Comparison of ENCODE assay signal across 9 mouse cellular contexts in genomic region chr12:70131042-70131675, GRCm38 (mm10). TPM values are rescaled to one million over a fixed set of nuclear protein-coding genes. Genes with fewer than 3 reads are reported as not detected.
DNase-seq lines count a peak whose midpoint lies in the region; ATAC-seq and TF ChIP-seq lines count a peak whose summit lies in the region.
"Had no signal": no experiment of that assay in that cellular context is flagged by ENCODE, and none has a peak within 500 bp of the region (broad histone marks: within the 10 kb centered on the region; RNA-seq: fewer than 3 reads in every experiment).

No protein-coding gene starts in this region.

- TF ChIP-seq EP300 in heart, postnatal 0 days (IDR thresholded peaks at IDR 0.05; ENCODE audit: low read depth), result no peak

- H3K9ac ChIP-seq in heart, postnatal 0 days (replicated peaks; ENCODE audit: low read depth, low read length), result no peak overlapping the region
- H3K9ac ChIP-seq in hindbrain, embryonic 16.5 days (ENCODE audit: low read depth, low read length), result peak overlapping the region; percentile 50
- peak overlapping the region; percentile 52 for H3K9ac ChIP-seq in midbrain, embryonic 16.5 days (ENCODE audit: low read depth, low read length)

- no peaks in the 10 kb centered on the region for H3K9me3 ChIP-seq in heart, postnatal 0 days (replicated peaks; ENCODE audit: control insufficient read depth, low read length)
- H3K9me3 ChIP-seq in heart, embryonic 10.5 days, result no peaks in the 10 kb centered on the region
- no peaks in the 10 kb centered on the region for H3K9me3 ChIP-seq in hindbrain, embryonic 16.5 days (ENCODE audit: control insufficient read depth, low read length)
- no peaks in the 10 kb centered on the region for H3K9me3 ChIP-seq in midbrain, embryonic 16.5 days (replicated peaks; ENCODE audit: control insufficient read depth, low read length, poor library complexity, severe bottlenecking)
- H3K9me3 ChIP-seq: megakaryocyte, embryonic 14.5 days had no signal

- peak overlapping the region; percentile 17 for H3K4me3 ChIP-seq in heart, postnatal 0 days (ENCODE audit: low read depth, low read length)
- no peak overlapping the region for H3K4me3 ChIP-seq in heart, embryonic 10.5 days
- peak overlapping the region; percentile 32 for H3K4me3 ChIP-seq in hindbrain, embryonic 16.5 days (ENCODE audit: low read length)
- H3K4me3 ChIP-seq in midbrain, embryonic 16.5 days (ENCODE audit: low read depth, low read length), result peak overlapping the region; percentile 26
- H3K4me3 ChIP-seq: megakaryocyte, embryonic 14.5 days had no signal

- H3K4me1 ChIP-seq in heart, postnatal 0 days (ENCODE audit: control insufficient read depth, insufficient read depth), result no peaks in the 10 kb centered on the region
- H3K4me1 ChIP-seq in heart, embryonic 10.5 days, result peaks cover 10% of the 10 kb centered on the region; the same call in 1 of the 2 replicates
- peaks cover 2% of the 10 kb centered on the region; the same call in 1 of the 2 replicates for H3K4me1 ChIP-seq in hindbrain, embryonic 16.5 days (ENCODE audit: control insufficient read depth, insufficient read depth, low read depth, low read length)
- H3K4me1 ChIP-seq in midbrain, embryonic 16.5 days (ENCODE audit: control insufficient read depth, insufficient read depth, low read length), result peaks cover 7% of the 10 kb centered on the region; the same call in 1 of the 2 replicates

- no peak for ATAC-seq in heart, postnatal 0 days (ENCODE audit: insufficient read depth, low read depth)
- ATAC-seq in hindbrain, embryonic 16.5 days, result peak; percentile 37; the same call in 1 of the 2 replicates
- ATAC-seq in midbrain, embryonic 16.5 days, result no peak

- H3K36me3 ChIP-seq in heart, postnatal 0 days (replicated peaks; ENCODE audit: control insufficient read depth, insufficient read depth, low read length), result no peaks in the 10 kb centered on the region
- H3K36me3 ChIP-seq in heart, embryonic 10.5 days, result no peaks in the 10 kb centered on the region
- H3K36me3 ChIP-seq in hindbrain, embryonic 16.5 days (ENCODE audit: control insufficient read depth, insufficient read depth, low read length), result no peaks in the 10 kb centered on the region
- no peaks in the 10 kb centered on the region for H3K36me3 ChIP-seq in midbrain, embryonic 16.5 days (ENCODE audit: control insufficient read depth, insufficient read depth, low read length)

- no peaks in the 10 kb centered on the region for H3K27me3 ChIP-seq in heart, postnatal 0 days (ENCODE audit: control insufficient read depth, insufficient read depth, low read length)
- no peaks in the 10 kb centered on the region for H3K27me3 ChIP-seq in heart, embryonic 10.5 days (ENCODE audit: insufficient read depth, poor library complexity, severe bottlenecking)
- H3K27me3 ChIP-seq in hindbrain, embryonic 16.5 days (replicated peaks; ENCODE audit: control insufficient read depth, insufficient read depth, low read length), result no peaks in the 10 kb centered on the region
- H3K27me3 ChIP-seq in midbrain, embryonic 16.5 days (ENCODE audit: control insufficient read depth, insufficient read depth, low read depth, low read length), result no peaks in the 10 kb centered on the region
- H3K27me3 ChIP-seq: megakaryocyte, embryonic 14.5 days had no signal

- H3K4me2 ChIP-seq in heart, postnatal 0 days (ENCODE audit: low read depth, low read length), result peak overlapping the region; percentile 44
- peak overlapping the region; percentile 58 for H3K4me2 ChIP-seq in hindbrain, embryonic 16.5 days (ENCODE audit: low read length)
- H3K4me2 ChIP-seq in midbrain, embryonic 16.5 days (ENCODE audit: low read length), result peak overlapping the region; percentile 56

- no peak for DNase-seq in heart, postnatal 0 days (ENCODE audit: low spot score)
- no peak for DNase-seq in heart, embryonic 10.5 days (ENCODE audit: low spot score)
- DNase-seq in urinary bladder, postnatal 14 days (ENCODE audit: low spot score), result peak; percentile 25
- DNase-seq in urinary bladder, postnatal 4 days (ENCODE audit: low spot score in 2 of 2), result no peak
- no peak for DNase-seq in ovary, adult 18-20 months (ENCODE audit: low spot score)
- no peak for DNase-seq in spleen, postnatal 14 days (ENCODE audit: low spot score in 2 of 2)

- no peak overlapping the region for H3K27ac ChIP-seq in heart, postnatal 0 days (ENCODE audit: low read depth)
- H3K27ac ChIP-seq in heart, embryonic 10.5 days, result no peak overlapping the region
- H3K27ac ChIP-seq in hindbrain, embryonic 16.5 days (ENCODE audit: low read depth, low read length), result peak overlapping the region; percentile 59
- peak overlapping the region; percentile 78 for H3K27ac ChIP-seq in midbrain, embryonic 16.5 days (ENCODE audit: low read length)

- TF ChIP-seq CTCF in heart, postnatal 0 days (IDR thresholded peaks at IDR 0.05; ENCODE audit: low read depth), result no peak

- WGBS in heart, postnatal 0 days, result 52% methylated on average over 20 of the region's 20 CpGs
- WGBS in heart, embryonic 10.5 days, result 53% methylated on average over 20 of the region's 20 CpGs
- WGBS in hindbrain, embryonic 16.5 days, result 30% methylated on average over 20 of the region's 20 CpGs
- 29% methylated on average over 20 of the region's 20 CpGs for WGBS in midbrain, embryonic 16.5 days

RNA-seq across cellular contexts. Expression of gene Nin, which starts 17.6 kb away (rescaled TPM):
- total RNA-seq in heart, postnatal 0 days (2014; rRNA removed; ENCODE audit: low replicate concordance), result 9.8 and 15.3 TPM in 2 replicates
- 4.3 and 5.1 TPM in 2 replicates for polyA plus RNA-seq in heart, postnatal 0 days (2015; fragmentation: Nextera tagmentation; extraction: Ambion mirVana)
- polyA plus RNA-seq in heart, embryonic 10.5 days (2016; fragmentation: Nextera tagmentation; extraction: Ambion mirVana), result 5.9 and 9.1 TPM in 2 replicates
- polyA plus RNA-seq in hindbrain, embryonic 16.5 days (2015; fragmentation: Nextera tagmentation; extraction: Ambion mirVana), result 9.4 and 10.8 TPM in 2 replicates
- polyA plus RNA-seq in midbrain, embryonic 16.5 days (2015; fragmentation: Nextera tagmentation; extraction: Ambion mirVana), result 14.1 and 16.3 TPM in 2 replicates

RNA-seq across cellular contexts. Expression of gene Abhd12b, which starts 22.8 kb away (rescaled TPM):
- total RNA-seq in heart, postnatal 0 days (2014; rRNA removed; ENCODE audit: low replicate concordance), result not detected in 2 replicates
- not detected in 2 replicates for polyA plus RNA-seq in heart, postnatal 0 days (2015; fragmentation: Nextera tagmentation; extraction: Ambion mirVana)
- not detected in 2 replicates for polyA plus RNA-seq in heart, embryonic 10.5 days (2016; fragmentation: Nextera tagmentation; extraction: Ambion mirVana)
- polyA plus RNA-seq in hindbrain, embryonic 16.5 days (2015; fragmentation: Nextera tagmentation; extraction: Ambion mirVana), result 0.18 and 0.27 TPM in 2 replicates
- 0.16 and 0.25 TPM in 2 replicates for polyA plus RNA-seq in midbrain, embryonic 16.5 days (2015; fragmentation: Nextera tagmentation; extraction: Ambion mirVana)

Comparison
In these comparisons a context has a peak if more than half of its experiments do, and no peak if none do; other contexts are left out.
1. H3K27ac ChIP-seq: peak in hindbrain, embryonic 16.5 days (single experiment) and midbrain, embryonic 16.5 days (single experiment); none in heart, postnatal 0 days (single experiment) and heart, embryonic 10.5 days (single experiment).
2. Peak in every context shown above with its lines, with median percentiles within 50 percentile points of each other: H3K4me2 ChIP-seq.